10 mouse cellular contexts compared by ENCODE assay signal in the genomic region with DNA sequence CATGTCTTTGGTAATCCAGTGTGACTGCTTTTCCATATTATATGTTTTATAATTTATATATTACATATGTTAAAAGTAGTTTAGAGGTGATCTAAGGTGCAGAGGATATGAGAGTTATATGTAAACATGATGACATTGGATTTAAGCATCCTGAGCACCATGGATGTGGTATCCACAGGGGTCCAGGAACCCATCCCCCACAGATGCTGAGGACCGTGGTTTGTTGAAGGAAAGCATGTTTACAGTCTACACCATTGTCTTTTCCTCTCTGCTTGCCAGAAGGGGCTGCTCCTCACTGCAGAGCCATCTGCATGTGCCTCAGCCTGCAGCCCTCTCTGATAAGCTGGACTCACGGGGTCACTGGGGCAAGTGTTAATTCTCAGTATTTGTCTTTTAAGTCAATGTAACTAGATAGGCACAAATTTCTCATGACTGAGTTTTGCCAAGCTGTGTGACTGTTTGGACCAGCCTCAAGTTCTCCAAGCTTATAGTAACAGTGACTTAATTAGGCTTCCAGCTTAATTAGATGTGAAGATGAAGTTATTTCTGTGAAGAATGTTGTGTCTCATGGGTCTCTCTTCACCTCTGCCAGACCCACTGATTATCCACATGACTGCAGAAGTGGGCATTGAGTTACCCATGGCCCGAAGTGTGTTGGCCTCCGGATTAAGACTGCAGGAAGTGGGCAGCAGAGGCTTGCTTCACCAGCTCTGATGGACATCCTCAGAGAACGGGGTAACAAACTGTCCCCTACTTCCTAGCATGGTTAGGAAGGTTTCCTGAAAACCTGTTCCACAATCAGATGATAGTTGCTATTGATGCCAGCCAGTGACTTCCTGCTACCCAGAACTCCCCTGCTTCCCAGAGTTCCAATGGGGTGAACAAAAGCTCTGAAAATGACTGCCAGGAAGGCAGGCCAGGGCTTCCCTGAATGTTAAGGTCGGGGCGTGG. TPM values are rescaled to one million over a fixed set of nuclear protein-coding genes. Genes with fewer than 3 reads are reported as not detected.
DNase-seq lines count a peak whose midpoint lies in the region; ATAC-seq and TF ChIP-seq lines count a peak whose summit lies in the region.
"Had no signal": no experiment of that assay in that cellular context is flagged by ENCODE, and none has a peak within 500 bp of the region (broad histone marks: within the 10 kb centered on the region; RNA-seq: fewer than 3 reads in every experiment).

No protein-coding gene starts in this region.

- H3K27me3 ChIP-seq in hindbrain, postnatal 0 days (ENCODE audit: insufficient read depth, low read length): no peaks in the 10 kb centered on the region
- no peaks in the 10 kb centered on the region for H3K27me3 ChIP-seq in hindbrain, embryonic 14.5 days (ENCODE audit: control insufficient read depth, insufficient read depth, low read length)
- H3K27me3 ChIP-seq in forebrain, embryonic 14.5 days (replicated peaks; ENCODE audit: control insufficient read depth, insufficient read depth, low read length): no peaks in the 10 kb centered on the region
- H3K27me3 ChIP-seq in midbrain, embryonic 13.5 days: no peaks in the 10 kb centered on the region
- H3K27me3 ChIP-seq: embryonic facial prominence, embryonic 13.5 days; Patski had no signal

- no peak overlapping the region for H3K4me2 ChIP-seq in hindbrain, postnatal 0 days (ENCODE audit: low read depth, low read length)
- no peak overlapping the region for H3K4me2 ChIP-seq in hindbrain, embryonic 14.5 days (replicated peaks)
- no peak overlapping the region for H3K4me2 ChIP-seq in forebrain, embryonic 14.5 days (ENCODE audit: low read length)
- H3K4me2 ChIP-seq in midbrain, embryonic 13.5 days (replicated peaks): no peak overlapping the region

- peak overlapping the region; percentile 8; the same call in 1 of the 2 replicates for H3K27ac ChIP-seq in hindbrain, postnatal 0 days
- H3K27ac ChIP-seq in hindbrain, embryonic 14.5 days: no peak overlapping the region
- no peak overlapping the region for H3K27ac ChIP-seq in forebrain, embryonic 14.5 days (ENCODE audit: low read depth, low read length)
- no peak overlapping the region for H3K27ac ChIP-seq in midbrain, embryonic 13.5 days

- H3K9ac ChIP-seq in hindbrain, postnatal 0 days (replicated peaks; ENCODE audit: low read length): no peak overlapping the region
- no peak overlapping the region for H3K9ac ChIP-seq in hindbrain, embryonic 14.5 days
- H3K9ac ChIP-seq in forebrain, embryonic 14.5 days (ENCODE audit: low read length): no peak overlapping the region
- H3K9ac ChIP-seq in midbrain, embryonic 13.5 days (replicated peaks): no peak overlapping the region
- H3K9ac ChIP-seq: embryonic facial prominence, embryonic 13.5 days had no signal

- no peak overlapping the region for H3K4me3 ChIP-seq in hindbrain, postnatal 0 days (ENCODE audit: low read length)
- no peak overlapping the region for H3K4me3 ChIP-seq in hindbrain, embryonic 14.5 days (replicated peaks; ENCODE audit: low read length)
- H3K4me3 ChIP-seq in forebrain, embryonic 14.5 days (ENCODE audit: low read depth, low read length): no peak overlapping the region
- no peak overlapping the region for H3K4me3 ChIP-seq in midbrain, embryonic 13.5 days (replicated peaks)
- H3K4me3 ChIP-seq: embryonic facial prominence, embryonic 13.5 days had no signal

- no peaks in the 10 kb centered on the region for H3K9me3 ChIP-seq in hindbrain, postnatal 0 days (ENCODE audit: low read length)
- H3K9me3 ChIP-seq in hindbrain, embryonic 14.5 days (ENCODE audit: control insufficient read depth, low read length): no peaks in the 10 kb centered on the region
- H3K9me3 ChIP-seq in forebrain, embryonic 14.5 days (replicated peaks; ENCODE audit: control insufficient read depth, low read length): no peaks in the 10 kb centered on the region
- H3K9me3 ChIP-seq in midbrain, embryonic 13.5 days: no peaks in the 10 kb centered on the region
- H3K9me3 ChIP-seq: embryonic facial prominence, embryonic 13.5 days had no signal

- H3K4me1 ChIP-seq in hindbrain, postnatal 0 days (ENCODE audit: insufficient read depth, low read length): peaks cover 32% of the 10 kb centered on the region
- peaks cover 40% of the 10 kb centered on the region for H3K4me1 ChIP-seq in hindbrain, embryonic 14.5 days (replicated peaks; ENCODE audit: control insufficient read depth, insufficient read depth, low read length)
- H3K4me1 ChIP-seq in forebrain, embryonic 14.5 days (ENCODE audit: control insufficient read depth, insufficient read depth, low read length): peaks cover 40% of the 10 kb centered on the region
- peaks cover 50% of the 10 kb centered on the region for H3K4me1 ChIP-seq in midbrain, embryonic 13.5 days (replicated peaks)

- no peak for TF ChIP-seq CTCF in hindbrain, postnatal 0 days (IDR thresholded peaks at IDR 0.05; ENCODE audit: low read depth)

- no peaks in the 10 kb centered on the region for H3K36me3 ChIP-seq in hindbrain, postnatal 0 days (ENCODE audit: insufficient read depth, low read length)
- no peaks in the 10 kb centered on the region for H3K36me3 ChIP-seq in hindbrain, embryonic 14.5 days (replicated peaks; ENCODE audit: control insufficient read depth, insufficient read depth)
- H3K36me3 ChIP-seq in forebrain, embryonic 14.5 days (ENCODE audit: control insufficient read depth, insufficient read depth, low read length): no peaks in the 10 kb centered on the region
- no peaks in the 10 kb centered on the region for H3K36me3 ChIP-seq in midbrain, embryonic 13.5 days
- H3K36me3 ChIP-seq: embryonic facial prominence, embryonic 13.5 days had no signal

- WGBS in hindbrain, postnatal 0 days: 54% methylated on average over 7 of the region's 7 CpGs
- WGBS in hindbrain, embryonic 14.5 days: 61% methylated on average over 7 of the region's 7 CpGs
- 52% methylated on average over 7 of the region's 7 CpGs for WGBS in forebrain, embryonic 14.5 days
- WGBS in midbrain, embryonic 13.5 days: 64% methylated on average over 7 of the region's 7 CpGs

- DNase-seq in cerebellum, postnatal 10 days: peak; percentile 39 to 45
- no peak for DNase-seq in cerebellum, postnatal 36 days
- DNase-seq in hindbrain, postnatal 0 days (ENCODE audit: low spot score): no peak
- DNase-seq in hindbrain, embryonic 14.5 days (ENCODE audit: low spot score): no peak
- peak; percentile 49 for DNase-seq in forebrain, embryonic 14.5 days (ENCODE audit: low spot score)
- no peak for DNase-seq in urinary bladder, postnatal 36 days (ENCODE audit: low spot score in 2 of 2)
- no peak for DNase-seq in kidney, postnatal 14 days

- peak; percentile 24; the same call in 1 of the 2 replicates for ATAC-seq in hindbrain, postnatal 0 days
- no peak for ATAC-seq in hindbrain, embryonic 14.5 days (ENCODE audit: low FRiP score)
- no peak for ATAC-seq in forebrain, embryonic 14.5 days
- 0 out of 2 replicates have a peak, but pooled peaks have one; percentile 42 for ATAC-seq in midbrain, embryonic 13.5 days
- ATAC-seq: Patski had no signal

RNA-seq across cellular contexts. Expression of a gene that starts 14.0 kb away (rescaled TPM):
- total RNA-seq in hindbrain, postnatal 0 days (2014; rRNA removed): 65.0 and 73.9 TPM in 2 replicates
- polyA plus RNA-seq in hindbrain, postnatal 0 days (2015; fragmentation: Nextera tagmentation; extraction: Ambion mirVana): 11.7 and 13.3 TPM in 2 replicates
- 24.2 and 25.4 TPM in 2 replicates for polyA plus RNA-seq in hindbrain, embryonic 14.5 days (2014; fragmentation: Nextera tagmentation; extraction: Ambion mirVana)
- polyA plus RNA-seq in forebrain, embryonic 14.5 days (2014; fragmentation: Nextera tagmentation; extraction: Ambion mirVana): 16.0 and 16.6 TPM in 2 replicates
- 14.9 and 18.3 TPM in 2 replicates for polyA plus RNA-seq in midbrain, embryonic 13.5 days (2015; fragmentation: Nextera tagmentation; extraction: Ambion mirVana)

RNA-seq across cellular contexts. Expression of a gene that starts 41.2 kb away (rescaled TPM):
- total RNA-seq in hindbrain, postnatal 0 days (2014; rRNA removed): 81.8 and 93.6 TPM in 2 replicates
- polyA plus RNA-seq in hindbrain, postnatal 0 days (2015; fragmentation: Nextera tagmentation; extraction: Ambion mirVana): 232 and 238 TPM in 2 replicates
- 251 and 253 TPM in 2 replicates for polyA plus RNA-seq in hindbrain, embryonic 14.5 days (2014; fragmentation: Nextera tagmentation; extraction: Ambion mirVana)
- polyA plus RNA-seq in forebrain, embryonic 14.5 days (2014; fragmentation: Nextera tagmentation; extraction: Ambion mirVana): 295 and 324 TPM in 2 replicates
- 242 and 257 TPM in 2 replicates for polyA plus RNA-seq in midbrain, embryonic 13.5 days (2015; fragmentation: Nextera tagmentation; extraction: Ambion mirVana)

Comparison
In these comparisons a context has a peak if more than half of its experiments do, and no peak if none do; other contexts are left out.
1. DNase-seq: peak in cerebellum, postnatal 10 days (2 of 2) and forebrain, embryonic 14.5 days (single experiment); none in cerebellum, postnatal 36 days (0 of 2), hindbrain, postnatal 0 days (single experiment), hindbrain, embryonic 14.5 days (single experiment), urinary bladder, postnatal 36 days (0 of 2) and kidney, postnatal 14 days (single experiment).
2. ATAC-seq: peak in hindbrain, postnatal 0 days (single experiment) and midbrain, embryonic 13.5 days (single experiment); none in hindbrain, embryonic 14.5 days (single experiment) and forebrain, embryonic 14.5 days (single experiment).